Mouse (Mus musculus) spleen, adult 10 weeks (tissue): ENCODE measurements around the gene Gm10273. TPM values are rescaled to one million over a fixed set of nuclear protein-coding genes. Genes with fewer than 3 reads are reported as not detected.

Experiments used
- polyA plus RNA-seq: library from polyadenylated mRNA; stranded (reverse); fragments of 350-450 nt; fragmentation: Illumina TruSeq; extraction: RNeasy Lipid Tissue Mini Kit (QIAGEN cat#74804); gene quantifications from one replicate; pipeline ENCODE4 v1.2.3, GENCODE M21; 2015; ENCODE audit warnings: low replicate concordance; ENCODE audit not compliant: insufficient read depth

The Gm10273 gene
- 6.7 TPM for polyA plus RNA-seq

DNA sequence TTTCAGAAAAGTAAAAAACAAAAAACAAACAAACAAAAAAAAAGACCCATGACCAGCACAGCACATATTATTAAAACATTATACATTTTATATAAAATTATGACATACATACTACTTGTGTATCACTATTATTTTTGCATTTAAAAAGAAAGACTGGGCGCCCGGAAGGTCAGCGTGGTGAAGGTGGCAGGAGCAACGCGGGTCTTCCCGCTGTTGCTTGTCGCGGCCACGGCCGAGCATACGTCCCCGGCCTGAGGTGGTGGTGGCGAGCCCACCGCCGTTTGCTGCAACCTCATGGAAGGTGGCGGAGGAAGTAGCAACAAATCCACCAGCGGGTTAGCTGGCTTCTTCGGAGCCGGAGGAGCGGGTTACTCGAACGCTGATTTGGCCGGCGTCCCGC lies at the start of gene Gm10273:
TSS of gene Gm10273 (plus strand) at position 172 of the 400 bp plus-strand sequence.

DNA sequence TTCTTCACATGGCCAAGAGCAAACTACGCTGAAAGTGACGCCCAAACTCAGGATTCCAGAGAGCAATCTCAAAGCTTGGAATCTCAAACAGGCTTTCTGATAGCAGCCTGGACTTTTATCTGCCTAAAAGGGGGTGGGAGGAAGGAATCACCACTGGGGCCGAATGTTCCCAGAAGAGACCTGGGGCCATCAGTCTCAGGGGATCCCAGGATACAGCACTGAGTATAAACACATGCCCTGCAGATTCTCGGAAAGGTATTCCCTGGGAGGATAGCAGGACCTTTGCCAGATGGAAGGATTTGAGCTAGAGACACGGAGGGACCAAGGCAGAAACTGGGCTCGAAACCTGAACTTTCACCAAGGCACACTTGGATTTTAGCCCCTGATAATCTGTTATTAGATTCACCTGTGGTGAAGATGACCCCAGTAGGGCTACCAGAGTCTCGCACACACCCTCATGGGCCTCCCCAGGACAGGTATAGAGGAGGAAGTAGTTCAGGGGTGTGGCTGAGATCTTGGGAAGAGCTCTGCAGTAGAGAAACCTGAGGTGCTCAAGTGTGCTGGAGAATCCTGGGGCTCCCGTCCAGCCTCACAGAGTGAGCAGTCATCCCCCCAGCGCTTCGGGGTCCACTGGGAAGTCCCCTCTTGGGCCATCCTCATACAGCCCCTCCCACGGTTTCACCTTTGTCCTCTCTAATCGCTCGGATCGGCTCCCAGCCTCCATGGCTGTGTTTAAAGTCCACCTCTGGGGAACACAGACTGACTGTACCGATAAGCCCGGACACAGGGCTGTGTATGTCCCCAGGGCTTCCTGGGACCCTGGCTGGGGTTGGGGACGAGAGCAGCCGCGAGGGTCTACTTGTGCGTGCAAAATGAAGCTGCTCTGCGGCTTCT lies 7.7 kb downstream of the Gm10273 start, which contains the start of gene Pla2g12b:
TSS of gene Pla2g12b (plus strand) at position 762 of the 894 bp plus-strand sequence.

DNA sequence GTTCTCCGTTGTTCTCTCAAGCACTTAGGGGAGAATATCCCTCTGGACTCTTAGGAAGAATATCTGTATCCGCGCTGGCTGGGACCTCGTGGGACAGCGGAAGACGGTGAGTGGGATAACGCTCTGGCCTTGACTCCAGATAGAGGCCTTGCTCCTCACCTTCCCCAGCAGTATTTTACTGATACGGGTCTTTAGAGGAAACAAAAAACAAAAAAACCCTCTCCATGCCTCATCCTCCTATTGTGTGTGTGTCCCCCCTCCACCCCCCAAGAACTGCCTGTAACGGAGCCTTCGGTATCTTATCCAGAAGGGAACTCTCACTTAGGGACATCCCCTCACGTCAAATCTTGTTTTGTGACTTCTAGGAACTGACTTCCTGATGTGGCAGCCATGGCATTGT lies 46.3 kb downstream of the Gm10273 start, which contains the start of gene Oit3:
TSS of gene Oit3 (minus strand) at position 44 of the 400 bp plus-strand sequence.

Other genes with a start within 250 kb of the Gm10273 start
- gene Sept10, start 173.8 kb upstream of the Gm10273 start, polyA plus RNA-seq = 15.4 TPM
- gene Sowahc, start 173.7 kb upstream of the Gm10273 start, polyA plus RNA-seq = 13.0 TPM
- 37.5 TPM for gene P4ha1, start 72.3 kb upstream of the Gm10273 start, polyA plus RNA-seq
- not detected for gene Pla2g12b, start 8.0 kb downstream of the Gm10273 start, polyA plus RNA-seq
- gene Oit3, start 46.1 kb downstream of the Gm10273 start, polyA plus RNA-seq = 1.9 TPM
- not detected for gene Gm10322, start 220.4 kb downstream of the Gm10273 start, polyA plus RNA-seq
- 15.2 TPM for gene Mcu, start 221.1 kb downstream of the Gm10273 start, polyA plus RNA-seq